Mouse (Mus musculus): Measurements from ENCODE around the gene Hhat. TPM values are rescaled to one million over a fixed set of nuclear protein-coding genes. Genes with fewer than 3 reads are reported as not detected.

Gene Hhat
- total RNA-seq, 1 experiment from 2014 or later = 3.4 TPM

DNA sequence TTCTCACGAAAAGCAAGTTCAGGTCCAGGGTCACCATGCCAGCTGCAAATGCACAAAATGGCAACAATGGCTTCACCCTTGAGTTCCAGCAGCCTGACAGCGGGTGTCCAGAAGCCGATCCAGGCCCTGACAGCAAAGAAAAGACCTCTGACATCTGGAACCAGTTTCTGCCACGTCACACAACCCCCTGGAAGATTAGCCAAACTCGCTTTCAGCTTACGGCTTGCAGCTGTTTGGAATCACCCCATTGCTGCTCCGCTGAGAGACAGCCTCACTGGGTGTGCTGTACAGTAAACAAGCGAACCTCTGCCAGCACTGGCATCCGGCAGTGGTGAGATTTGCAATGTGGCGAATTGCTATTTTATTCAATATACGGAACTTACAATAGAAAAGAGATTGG, 18.8 kb upstream of the Hhat start:
- ATAC-seq (replicated peaks in 1 of 2; ENCODE audit: insufficient read depth in 1 of 2, low FRiP score in 2 of 2, low TSS enrichment in 1 of 2, low read depth in 1 of 2, poor library complexity in 2 of 2, severe bottlenecking in 2 of 2) = no peak

DNA sequence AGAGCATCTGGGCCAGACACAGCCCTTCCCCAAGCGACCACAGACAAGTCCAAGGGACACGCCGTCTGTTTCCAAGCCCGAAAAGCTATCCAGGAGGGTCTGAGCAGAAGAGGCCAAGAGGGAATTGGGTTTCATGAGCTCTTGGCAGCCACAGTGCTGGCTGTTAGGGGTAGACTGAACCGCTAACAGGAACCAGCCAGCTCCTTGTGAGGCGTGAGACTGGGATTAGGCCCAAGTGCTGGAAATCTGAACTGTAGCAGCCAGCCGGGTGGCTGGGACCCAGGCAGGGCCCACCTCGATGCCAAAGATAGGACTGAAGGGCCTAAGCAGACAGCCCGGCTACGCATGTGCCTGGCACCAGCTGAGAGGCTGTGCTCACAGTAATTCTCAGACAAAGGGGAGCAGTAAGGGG, 18.1 kb upstream of the Hhat start:
- no peak for ATAC-seq (replicated peaks in 1 of 2; ENCODE audit: insufficient read depth in 1 of 2, low FRiP score in 2 of 2, low TSS enrichment in 1 of 2, low read depth in 1 of 2, poor library complexity in 2 of 2, severe bottlenecking in 2 of 2)

DNA sequence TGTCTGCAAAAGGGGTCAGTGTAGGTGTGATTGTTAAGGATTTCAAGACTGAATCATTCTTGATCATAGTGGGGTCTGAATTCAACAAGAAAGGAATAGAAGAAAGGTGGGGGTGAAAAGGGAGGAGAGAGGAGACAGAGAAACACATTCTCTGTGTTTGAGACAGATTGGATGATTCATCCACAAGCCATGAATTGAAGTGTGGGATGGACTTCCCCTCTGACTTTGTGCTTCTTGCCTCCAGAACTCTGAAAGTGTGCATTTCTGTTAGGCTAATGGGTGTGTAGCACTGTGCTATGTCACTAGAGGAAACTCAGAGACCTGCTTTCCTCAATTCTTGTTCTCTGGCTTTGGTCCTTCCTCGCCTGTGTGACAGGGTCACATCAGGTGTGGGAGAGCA, 15.2 kb upstream of the Hhat start:
- ATAC-seq (replicated peaks in 1 of 2; ENCODE audit: insufficient read depth in 1 of 2, low FRiP score in 2 of 2, low TSS enrichment in 1 of 2, low read depth in 1 of 2, poor library complexity in 2 of 2, severe bottlenecking in 2 of 2) = no peak

DNA sequence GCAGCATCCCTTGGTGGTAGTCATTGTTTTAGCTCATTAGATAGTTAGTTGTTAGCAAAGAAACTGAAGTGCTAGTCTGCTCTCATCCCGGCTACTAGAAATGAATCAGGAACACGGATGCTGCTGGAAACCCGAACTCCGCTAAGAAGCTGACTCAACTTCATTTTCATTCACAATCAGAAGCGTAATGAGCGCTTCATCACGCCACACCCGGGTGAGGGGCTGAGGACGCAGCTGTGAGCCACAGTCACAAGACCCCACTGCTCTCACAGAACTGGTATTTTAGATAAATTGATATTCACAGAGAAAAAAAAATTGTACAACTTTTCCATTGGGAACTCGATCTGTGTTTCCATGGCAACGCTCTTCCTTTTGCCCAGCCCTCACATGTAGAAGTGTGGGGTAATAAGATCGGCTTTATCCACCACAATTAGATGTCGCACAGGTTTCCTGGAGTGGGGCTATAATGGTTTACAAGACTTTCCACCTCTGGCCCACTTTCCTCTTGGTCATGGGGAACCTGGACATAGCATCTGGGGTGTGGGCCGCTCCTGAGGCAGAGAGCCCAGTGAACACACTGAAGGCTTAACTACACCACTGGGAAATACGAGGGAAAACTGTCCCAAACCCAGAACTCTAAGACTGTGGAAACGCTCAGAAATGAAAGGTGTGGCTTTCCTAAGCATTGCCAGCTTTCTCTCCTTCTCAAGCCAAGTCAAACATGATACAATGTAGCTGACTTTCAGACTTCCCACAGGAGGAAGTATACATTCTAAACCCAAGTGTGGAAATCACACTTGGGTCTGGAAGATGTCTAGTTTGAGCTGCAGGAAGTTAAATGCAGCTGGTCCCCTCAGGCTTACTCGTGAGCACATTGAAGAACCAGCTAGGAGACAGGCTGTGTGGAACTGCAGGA, 14.3 kb upstream of the Hhat start:
- ATAC-seq (replicated peaks in 1 of 2; ENCODE audit: insufficient read depth in 1 of 2, low FRiP score in 2 of 2, low TSS enrichment in 1 of 2, low read depth in 1 of 2, poor library complexity in 2 of 2, severe bottlenecking in 2 of 2) = no peak

DNA sequence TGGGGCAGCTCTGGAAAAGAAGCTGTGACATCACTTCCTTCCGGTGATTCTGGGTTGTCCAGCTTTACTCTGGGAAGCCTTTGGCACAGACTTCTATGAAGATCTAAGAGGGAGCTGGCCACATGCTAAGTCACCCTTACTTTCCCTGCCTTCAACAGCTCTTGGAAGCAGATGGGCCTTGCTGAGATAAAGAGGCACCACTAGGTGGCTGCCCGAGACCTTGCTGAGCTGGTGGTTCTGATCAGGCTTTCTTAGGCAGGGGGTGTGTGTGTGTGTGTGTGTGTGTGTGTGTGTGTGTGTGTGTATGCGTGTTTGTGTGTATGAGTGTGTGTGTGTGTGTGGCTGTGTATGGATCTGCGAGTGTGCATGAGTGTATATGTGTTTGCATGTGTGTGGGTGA, 13.4 kb upstream of the Hhat start:
- peak; percentile 68 to 69 for ATAC-seq (replicated peaks in 1 of 2; ENCODE audit: insufficient read depth in 1 of 2, low FRiP score in 2 of 2, low TSS enrichment in 1 of 2, low read depth in 1 of 2, poor library complexity in 2 of 2, severe bottlenecking in 2 of 2)

DNA sequence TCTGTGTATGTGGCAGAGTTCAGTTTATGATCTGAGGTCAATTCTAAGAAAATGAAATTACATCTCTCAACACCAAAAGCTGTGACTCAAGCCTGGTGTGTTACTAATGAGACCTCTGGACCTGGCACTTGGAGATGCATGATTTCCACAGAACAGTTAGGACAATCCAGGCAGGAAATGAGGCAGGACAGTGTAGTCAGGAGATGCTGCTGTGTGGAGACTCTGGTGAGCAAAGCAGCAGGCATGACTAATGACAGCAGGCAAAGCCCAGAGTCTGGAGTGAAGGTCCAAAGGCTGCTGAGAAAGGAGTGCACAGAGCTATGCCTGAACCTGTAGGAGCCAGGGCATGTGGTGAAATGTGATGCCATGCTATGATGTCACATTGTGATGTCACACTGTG, 10.2 kb upstream of the Hhat start:
- no peak for ATAC-seq (replicated peaks in 1 of 2; ENCODE audit: insufficient read depth in 1 of 2, low FRiP score in 2 of 2, low TSS enrichment in 1 of 2, low read depth in 1 of 2, poor library complexity in 2 of 2, severe bottlenecking in 2 of 2)

DNA sequence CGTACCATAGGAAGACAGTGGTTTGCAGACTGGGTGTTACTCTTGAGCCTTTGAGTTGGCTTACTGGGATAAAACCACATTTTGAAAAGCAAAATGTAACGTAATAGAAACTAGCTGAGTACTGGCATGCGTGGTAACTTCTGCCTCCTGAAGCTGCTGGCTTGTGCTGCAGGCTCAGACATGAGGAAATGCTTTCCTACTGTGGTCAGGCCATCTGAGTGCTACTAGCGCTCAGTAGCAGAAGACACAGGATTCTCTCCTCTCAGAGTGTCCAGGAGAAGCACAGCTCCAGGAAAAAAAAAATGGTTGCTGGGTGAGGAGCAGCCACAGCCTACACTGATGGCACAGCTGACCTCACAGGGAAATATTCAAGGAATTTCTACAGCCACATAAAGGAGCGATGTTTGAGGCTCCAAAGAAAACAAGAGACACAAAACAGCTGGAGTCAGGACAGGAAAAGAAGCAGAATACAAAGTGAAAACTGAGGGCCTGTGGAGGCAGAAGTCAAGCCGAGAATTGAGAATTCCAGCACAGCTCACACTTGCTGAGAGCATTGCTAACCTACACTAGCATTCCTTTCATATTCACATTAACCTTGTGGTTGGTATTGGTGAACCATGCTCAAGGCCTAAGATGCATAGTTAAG, 8.0 kb upstream of the Hhat start:
- ATAC-seq (replicated peaks in 1 of 2; ENCODE audit: insufficient read depth in 1 of 2, low FRiP score in 2 of 2, low TSS enrichment in 1 of 2, low read depth in 1 of 2, poor library complexity in 2 of 2, severe bottlenecking in 2 of 2) = peak; percentile 58 to 77

DNA sequence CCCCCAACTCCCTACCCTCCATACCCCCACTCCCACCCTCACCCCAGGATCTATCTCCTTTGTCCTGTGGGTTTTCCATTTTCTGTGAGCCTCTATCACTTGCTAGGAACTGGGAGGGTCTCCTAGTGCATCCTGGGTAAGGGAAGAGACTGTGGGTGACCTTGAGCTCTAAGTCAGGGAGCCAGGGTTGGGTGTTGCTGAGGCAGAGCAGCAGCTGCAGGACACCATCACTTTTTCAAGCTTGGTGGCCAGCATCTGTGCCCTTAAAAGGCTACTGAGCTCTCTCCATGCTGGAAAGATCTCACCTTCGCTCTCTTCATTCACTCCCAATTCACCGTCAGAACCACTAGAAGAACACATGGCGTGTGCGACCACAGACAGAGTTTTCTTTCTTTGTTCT, 7.2 kb upstream of the Hhat start:
- ATAC-seq (replicated peaks in 1 of 2; ENCODE audit: insufficient read depth in 1 of 2, low FRiP score in 2 of 2, low TSS enrichment in 1 of 2, low read depth in 1 of 2, poor library complexity in 2 of 2, severe bottlenecking in 2 of 2) = no peak

DNA sequence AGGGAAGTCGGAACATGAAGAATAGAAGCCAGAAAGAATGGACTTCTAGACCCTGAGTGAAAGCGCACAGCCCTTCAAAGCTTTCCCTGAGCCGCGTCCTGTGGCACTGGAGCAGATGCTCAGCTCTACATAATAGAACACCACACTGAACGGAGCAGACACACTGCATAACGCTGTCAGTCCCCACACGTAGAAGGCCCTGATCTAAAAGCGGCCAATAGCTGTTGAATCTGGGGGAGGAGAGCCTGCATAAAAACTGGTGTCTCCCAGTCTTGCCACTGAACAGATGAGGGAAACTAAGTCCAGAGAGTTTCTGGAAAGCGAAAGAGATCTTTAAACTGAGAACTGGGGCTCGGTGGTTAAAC, 911 bp downstream of the Hhat start:
- ATAC-seq (replicated peaks in 1 of 2; ENCODE audit: insufficient read depth in 1 of 2, low FRiP score in 2 of 2, low TSS enrichment in 1 of 2, low read depth in 1 of 2, poor library complexity in 2 of 2, severe bottlenecking in 2 of 2) = peak; percentile 11 to 33; a peak in 2 of 4 replicates

DNA sequence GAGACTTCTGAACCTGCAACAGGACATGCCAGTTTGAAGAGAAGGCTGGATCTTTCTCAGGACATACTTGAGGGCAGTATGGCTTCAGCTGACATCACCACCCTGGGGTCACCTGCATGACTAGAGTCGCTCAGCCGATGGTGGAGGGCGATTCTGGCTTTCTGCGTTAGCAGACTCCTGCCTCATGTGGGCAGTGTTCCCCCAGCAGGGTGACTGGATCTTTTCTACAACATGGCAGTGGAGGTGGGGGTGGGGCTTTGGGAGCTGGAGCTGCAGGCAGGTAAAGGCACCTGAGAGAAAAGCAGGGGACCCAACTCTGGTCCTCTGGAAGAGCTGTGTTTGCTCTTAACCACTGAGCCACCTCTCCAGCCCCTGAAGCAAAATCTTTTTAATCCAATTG, 5.5 kb downstream of the Hhat start:
- ATAC-seq (replicated peaks in 1 of 2; ENCODE audit: insufficient read depth in 1 of 2, low FRiP score in 2 of 2, low TSS enrichment in 1 of 2, low read depth in 1 of 2, poor library complexity in 2 of 2, severe bottlenecking in 2 of 2) = no peak

DNA sequence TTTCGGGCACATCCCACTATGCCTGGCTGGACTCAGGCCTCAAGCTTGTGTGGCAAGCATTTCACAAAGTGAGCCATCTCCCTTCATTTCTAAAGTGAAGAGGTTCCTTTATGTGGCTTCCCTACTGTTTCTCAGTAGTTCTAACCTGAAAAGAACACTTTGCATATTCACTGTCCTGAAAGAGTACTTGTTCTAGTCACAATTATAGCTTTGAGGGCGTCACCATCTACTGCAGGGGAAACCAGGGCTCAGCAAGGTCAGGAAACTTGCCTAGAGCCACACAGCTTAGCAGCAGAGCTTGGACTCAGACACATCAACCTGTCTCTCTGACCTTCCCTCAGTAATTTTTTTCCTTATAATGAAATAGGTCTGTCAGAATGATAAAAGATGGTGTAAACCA, 6.5 kb downstream of the Hhat start:
- ATAC-seq (replicated peaks in 1 of 2; ENCODE audit: insufficient read depth in 1 of 2, low FRiP score in 2 of 2, low TSS enrichment in 1 of 2, low read depth in 1 of 2, poor library complexity in 2 of 2, severe bottlenecking in 2 of 2) = no peak

DNA sequence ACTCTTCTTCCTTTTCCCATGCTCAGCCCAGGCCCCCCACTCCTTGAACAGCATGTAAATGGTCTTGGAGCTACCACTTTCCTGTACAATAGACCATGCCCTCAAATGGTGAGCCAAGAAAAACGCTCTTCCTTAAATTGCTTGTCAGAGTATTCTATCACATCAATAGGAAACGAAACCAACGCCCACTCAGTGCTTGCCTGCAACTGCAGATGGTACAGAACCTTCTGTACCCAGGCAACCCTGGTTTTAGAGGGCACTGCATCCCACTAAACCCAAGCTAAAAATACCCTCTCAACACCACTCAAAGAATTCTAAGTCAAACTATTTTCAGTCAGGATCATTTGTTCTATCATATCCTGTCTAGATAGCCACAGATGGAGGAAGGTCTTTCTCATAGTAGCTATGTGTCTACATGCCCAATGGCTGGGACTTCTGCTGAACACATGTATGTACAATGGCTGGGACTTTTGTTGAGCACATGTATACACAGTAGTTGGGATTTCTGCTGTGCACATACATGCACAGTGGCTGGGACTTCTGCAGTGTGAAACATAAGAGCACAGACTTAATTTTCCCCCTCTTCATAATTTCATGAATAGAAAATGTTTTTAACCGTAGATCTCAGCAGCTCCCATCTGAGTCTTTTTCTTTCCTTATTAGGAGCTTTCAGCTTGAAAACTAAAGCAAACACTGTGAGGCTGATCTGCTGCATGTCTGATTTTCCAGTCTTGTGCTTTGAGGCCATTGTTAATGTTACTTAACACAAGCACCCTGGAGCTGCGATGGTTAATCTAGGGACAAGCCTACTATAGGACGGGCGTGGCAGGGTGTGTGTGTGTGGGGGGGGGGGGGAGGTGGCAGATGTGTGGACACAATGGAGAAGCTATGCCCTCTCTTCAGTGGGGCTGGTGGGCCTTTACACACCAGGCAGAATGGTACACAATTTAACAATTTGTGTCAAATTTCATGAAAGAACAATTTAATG, 7.8 kb downstream of the Hhat start:
- ATAC-seq (replicated peaks in 1 of 2; ENCODE audit: insufficient read depth in 1 of 2, low FRiP score in 2 of 2, low TSS enrichment in 1 of 2, low read depth in 1 of 2, poor library complexity in 2 of 2, severe bottlenecking in 2 of 2) = peak; percentile 42 to 66; a peak in 3 of 4 replicates

DNA sequence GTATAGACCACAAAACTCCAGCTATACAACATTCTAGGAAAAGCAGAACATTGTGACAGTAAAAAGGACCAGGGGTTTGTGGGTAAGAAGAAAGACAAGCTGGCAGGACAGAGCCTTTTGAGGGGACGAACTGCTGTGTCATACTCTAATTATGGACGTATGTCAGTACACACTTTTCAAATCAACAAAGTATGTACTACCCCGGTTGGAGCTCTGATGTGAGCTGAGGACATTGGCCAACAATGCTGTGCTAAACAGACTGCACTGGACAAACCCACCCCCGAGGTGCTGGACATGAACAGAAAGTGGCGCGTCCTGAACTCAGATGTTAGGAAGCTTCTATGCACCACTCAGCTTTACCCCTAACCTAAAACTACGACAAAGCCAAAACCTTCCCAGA, 14.3 kb downstream of the Hhat start:
- no peak for ATAC-seq (replicated peaks in 1 of 2; ENCODE audit: insufficient read depth in 1 of 2, low FRiP score in 2 of 2, low TSS enrichment in 1 of 2, low read depth in 1 of 2, poor library complexity in 2 of 2, severe bottlenecking in 2 of 2)

DNA sequence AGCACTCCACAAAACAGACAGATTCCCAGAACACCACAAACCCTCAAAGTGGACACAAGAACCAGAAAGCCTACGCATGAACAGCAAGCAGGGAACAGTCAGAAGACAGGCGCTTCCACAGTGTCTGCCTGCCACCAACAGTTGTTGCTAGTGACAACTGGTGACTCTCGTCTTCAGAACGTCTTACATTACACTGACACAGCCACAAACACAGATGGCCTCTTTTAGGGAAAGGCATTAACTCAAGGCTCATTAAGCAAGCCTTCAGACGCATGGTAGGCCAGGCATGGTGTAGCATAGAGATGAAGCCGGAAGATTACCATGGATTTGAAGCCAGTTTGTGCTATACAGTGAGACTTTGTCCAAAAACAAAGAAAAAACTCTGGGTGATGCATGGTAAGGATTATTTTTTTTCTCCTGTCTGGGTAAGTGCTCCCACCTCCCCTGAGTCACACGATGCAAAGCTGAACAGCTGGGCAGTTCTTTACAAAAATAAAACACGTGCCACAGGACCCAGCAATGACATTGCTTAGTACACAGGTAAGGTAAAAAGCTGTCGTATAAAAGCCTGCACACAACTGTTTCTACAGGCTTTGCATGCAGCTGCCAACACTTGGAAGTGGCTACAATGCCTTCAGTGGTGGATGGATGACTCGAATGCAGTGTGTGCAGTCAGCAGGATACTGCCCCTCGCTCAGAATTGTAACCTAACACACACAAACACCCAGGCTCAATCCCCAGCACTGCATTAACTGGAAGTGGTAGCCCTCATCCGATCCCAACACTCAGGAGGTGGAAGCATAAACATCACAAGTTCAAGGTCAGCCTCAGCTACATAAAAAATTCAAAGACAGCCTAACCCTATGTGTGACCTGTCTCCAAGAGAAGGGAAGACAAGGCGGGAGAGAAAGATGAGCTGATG, 15.1 kb downstream of the Hhat start:
- no peak for ATAC-seq (replicated peaks in 1 of 2; ENCODE audit: insufficient read depth in 1 of 2, low FRiP score in 2 of 2, low TSS enrichment in 1 of 2, low read depth in 1 of 2, poor library complexity in 2 of 2, severe bottlenecking in 2 of 2)

DNA sequence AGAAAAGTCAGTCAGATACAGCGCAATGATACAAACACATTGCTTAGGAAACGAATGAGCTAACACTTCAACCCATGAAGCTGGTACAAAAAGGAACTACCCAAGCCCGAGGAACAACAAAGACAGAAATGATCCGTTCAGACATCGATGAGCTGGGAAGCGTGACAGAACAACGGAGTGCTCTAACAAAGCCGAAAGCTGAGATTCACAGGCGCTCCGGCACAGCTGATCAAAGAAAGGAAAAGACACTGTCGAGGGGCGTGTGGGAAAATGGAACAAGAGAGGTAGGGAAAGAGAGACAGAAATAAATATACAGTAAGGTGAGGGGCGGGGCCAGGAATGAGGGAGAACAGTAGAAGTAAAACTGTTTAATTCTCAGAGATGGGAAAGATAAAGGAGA, 15.8 kb downstream of the Hhat start:
- ATAC-seq (replicated peaks in 1 of 2; ENCODE audit: insufficient read depth in 1 of 2, low FRiP score in 2 of 2, low TSS enrichment in 1 of 2, low read depth in 1 of 2, poor library complexity in 2 of 2, severe bottlenecking in 2 of 2) = no peak

DNA sequence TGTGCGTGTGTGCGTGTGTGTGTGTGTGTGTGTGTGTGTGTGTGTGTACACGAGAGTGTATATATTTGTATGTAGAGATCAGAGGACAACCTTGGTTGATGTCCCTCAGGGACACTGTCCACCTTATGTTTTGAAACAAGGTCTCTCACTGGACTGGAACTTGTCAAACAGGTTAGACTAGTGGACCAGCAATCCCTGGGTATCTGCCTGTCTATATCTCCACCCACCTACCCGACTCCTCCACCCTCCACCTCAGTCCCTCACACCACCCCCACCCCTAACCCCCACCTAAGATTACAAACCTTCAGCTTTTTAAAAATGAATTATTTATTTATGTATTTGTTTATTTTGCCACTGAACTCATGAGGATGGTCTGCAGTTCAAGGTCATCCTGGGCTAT, 16.8 kb downstream of the Hhat start:
- no peak for ATAC-seq (replicated peaks in 1 of 2; ENCODE audit: insufficient read depth in 1 of 2, low FRiP score in 2 of 2, low TSS enrichment in 1 of 2, low read depth in 1 of 2, poor library complexity in 2 of 2, severe bottlenecking in 2 of 2)
